ENCODE assay signal across 8 mouse cellular contexts in genomic region chr9:35119168-35119567, GRCm38 (mm10). TPM values are rescaled to one million over a fixed set of nuclear protein-coding genes. Genes with fewer than 3 reads are reported as not detected.
DNase-seq lines count a peak whose midpoint lies in the region; ATAC-seq and TF ChIP-seq lines count a peak whose summit lies in the region.

Gene St3gal4 (minus strand): TSS chr9:35119268.

- TF ChIP-seq CTCF in Patski (IDR thresholded peaks at IDR 0.05) = no peak
- TF ChIP-seq CTCF in intestine, postnatal 0 days (IDR thresholded peaks at IDR 0.05; ENCODE audit: low read depth) = no peak

- no peaks in the 10 kb centered on the region for H3K9me3 ChIP-seq in forebrain, embryonic 15.5 days
- H3K9me3 ChIP-seq in intestine, postnatal 0 days (ENCODE audit: control insufficient read depth) = no peaks in the 10 kb centered on the region

- H3K36me3 ChIP-seq in forebrain, embryonic 15.5 days = no peaks in the 10 kb centered on the region
- peaks cover 10% of the 10 kb centered on the region; the same call in 1 of the 2 replicates for H3K36me3 ChIP-seq in intestine, postnatal 0 days (ENCODE audit: control insufficient read depth, insufficient read depth)

- CTCF ChIA-PET in Patski (lab: Charles Lee) = interaction anchor here (1.2 to 1.5 kb wide), 2 partner anchors 10 to 81 kb away, joined by 3 to 4 read pairs; partner anchors contain the start of genes Srpr and Tirap

- H3K4me1 ChIP-seq in forebrain, embryonic 15.5 days = peaks cover 22% of the 10 kb centered on the region
- H3K4me1 ChIP-seq in intestine, postnatal 0 days (replicated peaks; ENCODE audit: control insufficient read depth, insufficient read depth, low read length) = peaks cover 12% of the 10 kb centered on the region

- 83% methylated on average over 6 of the region's 6 CpGs for WGBS in forebrain, embryonic 15.5 days
- 78% methylated on average over 6 of the region's 6 CpGs for WGBS in intestine, postnatal 0 days

- H3K9ac ChIP-seq in forebrain, embryonic 15.5 days (replicated peaks) = no peak within 1 kb of the TSS
- no peak within 1 kb of the TSS for H3K9ac ChIP-seq in intestine, postnatal 0 days (ENCODE audit: low read depth, low read length)

- no peak within 1 kb of the TSS for H3K4me3 ChIP-seq in forebrain, embryonic 15.5 days
- no peak within 1 kb of the TSS for H3K4me3 ChIP-seq in intestine, postnatal 0 days (ENCODE audit: low read depth, low read length)

- no peaks in the 10 kb centered on the region for H3K27me3 ChIP-seq in Patski
- no peaks in the 10 kb centered on the region for H3K27me3 ChIP-seq in forebrain, embryonic 15.5 days
- H3K27me3 ChIP-seq in intestine, postnatal 0 days (replicated peaks; ENCODE audit: control insufficient read depth, insufficient read depth, low read length) = no peaks in the 10 kb centered on the region

- DNase-seq in gastrocnemius, postnatal 10 days = no peak
- no peak for DNase-seq in gastrocnemius, postnatal 25 days
- no peak for DNase-seq in Patski (ENCODE audit: low read depth, low spot score)
- DNase-seq in embryo, embryonic 9.5 days (ENCODE audit: extremely low spot score) = no peak
- DNase-seq in kidney, postnatal 25 days = no peak

- no peak for ATAC-seq in Patski
- ATAC-seq in forebrain, embryonic 15.5 days (replicated peaks) = no peak
- ATAC-seq in intestine, postnatal 0 days = no peak
- ATAC-seq in megakaryocyte-erythroid progenitor cell, adult 5-6 weeks (replicated peaks; ENCODE audit: low FRiP score, low TSS enrichment, poor library complexity, severe bottlenecking) = no peak

- no peak within 1 kb of the TSS for H3K27ac ChIP-seq in forebrain, embryonic 15.5 days (replicated peaks)
- 0 out of 2 replicates have a peak within 1 kb of the TSS, but pooled peaks have one; percentile 85 for H3K27ac ChIP-seq in intestine, postnatal 0 days (ENCODE audit: low read depth, low read length)

- POLR2A ChIA-PET in Patski (lab: Charles Lee) = interaction anchor here (0.5 kb wide), 1 partner anchor 85 kb away, joined by 3 read pairs; no protein-coding TSS in a partner anchor

- in situ Hi-C loops in Patski (cut with MboI; ENCODE audit: low pct_unique_long_range_greater_than_20kb) = loop anchor here (5.0 kb wide), 2 partner anchors 43 to 87 kb away; no protein-coding TSS in a partner anchor

- no peak within 1 kb of the TSS for H3K4me2 ChIP-seq in forebrain, embryonic 15.5 days (replicated peaks)
- H3K4me2 ChIP-seq in intestine, postnatal 0 days (replicated peaks; ENCODE audit: low read depth) = peak within 1 kb of the TSS; percentile 94

RNA-seq across cellular contexts. Expression of gene St3gal4, which starts in this region (rescaled TPM):
- 10 to 100 TPM; 12.7 to 13.1 TPM for total RNA-seq in gastrocnemius, postnatal 10 days (2021)
- 1 to 10 TPM; 4.4 to 5.3 TPM for total RNA-seq in gastrocnemius, postnatal 25 days (2021)
- polyA plus RNA-seq in Patski (2021) = 53.6 TPM
- polyA plus RNA-seq in forebrain, embryonic 15.5 days (2015; fragmentation: Nextera tagmentation; extraction: Ambion mirVana) = 13.7 and 13.8 TPM in 2 replicates
- polyA plus RNA-seq in intestine, postnatal 0 days (2015; fragmentation: Nextera tagmentation; extraction: Ambion mirVana) = 242 and 257 TPM in 2 replicates
- total RNA-seq in megakaryocyte-erythroid progenitor cell, adult 5-6 weeks (2014; fragmentation: Nextera tagmentation) = 43.1 and 47.0 TPM in 2 replicates
- total RNA-seq in megakaryocyte-erythroid progenitor cell, adult 5-6 weeks (2017) = 24.2 and 31.6 TPM in 2 replicates
